Mouse (Mus musculus): Measurements from ENCODE around the gene Nacad.

- TF ChIP-seq EP300 (IDR thresholded peaks at IDR 0.05; ENCODE audit: insufficient read depth, low read depth, low read length) = no peak
- no peak for TF ChIP-seq CTCF (IDR thresholded peaks at IDR 0.05; ENCODE audit: low read depth, low read length)
- no peak for TF ChIP-seq POLR2A (IDR thresholded peaks at IDR 0.05; ENCODE audit: insufficient read depth, low read length)
Observed at GRCm38 (mm10) chr11:6625478-6626387, 19.9 kb upstream of the Nacad start, which contains the start of gene Tbrg4.
